Mouse (Mus musculus): ENCODE data around the gene Tspyl2.
A peak's percentile ranks its signal among the peaks of the same experiment; 100 is the strongest.
"Not testable (repeated sequence)": the region's sequence is repeated elsewhere in the genome, so short reads cannot be mapped to it uniquely, and the experiment has no call there.

The Tspyl2 gene

GRCm38 (mm10) chrX:152342358-152342901 lies at the start of gene Tspyl2:
Gene Tspyl2 (minus strand): TSS chrX:152342425.
- DNase-seq (ENCODE audit: low spot score in 2 of 2), result peak; percentile 84 to 90

GRCm38 (mm10) chrX:152368397-152369273 lies 26.4 kb upstream of the Tspyl2 start, which contains the start of gene Gpr173:
Gene Gpr173 (minus strand): TSS chrX:152368704.
- DNase-seq (ENCODE audit: low spot score in 2 of 2), result no peak

- no peak for DNase-seq (ENCODE audit: low spot score in 2 of 2)
Measured at GRCm38 (mm10) chrX:152368054-152368396, 25.8 kb upstream of the Tspyl2 start.

GRCm38 (mm10) chrX:152366418-152366817 lies 24.2 kb upstream of the Tspyl2 start:
- no peak for DNase-seq (ENCODE audit: low spot score in 2 of 2)

GRCm38 (mm10) chrX:152352553-152353153 lies 10.4 kb upstream of the Tspyl2 start:
- DNase-seq (ENCODE audit: low spot score in 2 of 2), result peak in 1 of 2 experiments; percentile 39

DNA sequence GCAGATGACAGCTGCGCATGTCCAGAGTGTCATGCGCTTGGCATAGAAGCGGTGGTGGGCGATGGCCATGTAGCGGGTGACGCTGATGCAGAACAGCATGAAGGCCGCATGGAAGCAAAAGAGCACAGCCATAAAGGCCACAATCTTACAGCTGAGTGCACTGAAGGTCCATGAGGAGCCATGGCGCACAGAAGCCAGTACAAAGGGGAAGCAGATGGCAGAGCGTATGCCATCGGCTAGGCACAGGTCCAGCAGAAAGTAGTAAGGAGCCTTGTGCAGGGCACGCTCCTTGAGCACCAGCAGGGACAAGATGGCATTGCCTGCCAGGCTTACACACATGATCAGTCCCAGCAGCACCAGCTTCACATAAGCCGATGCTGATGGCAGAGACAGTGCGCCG lies 4.8 kb upstream of the Tspyl2 start:
- DNase-seq (ENCODE audit: low spot score in 2 of 2), result no peak

DNA sequence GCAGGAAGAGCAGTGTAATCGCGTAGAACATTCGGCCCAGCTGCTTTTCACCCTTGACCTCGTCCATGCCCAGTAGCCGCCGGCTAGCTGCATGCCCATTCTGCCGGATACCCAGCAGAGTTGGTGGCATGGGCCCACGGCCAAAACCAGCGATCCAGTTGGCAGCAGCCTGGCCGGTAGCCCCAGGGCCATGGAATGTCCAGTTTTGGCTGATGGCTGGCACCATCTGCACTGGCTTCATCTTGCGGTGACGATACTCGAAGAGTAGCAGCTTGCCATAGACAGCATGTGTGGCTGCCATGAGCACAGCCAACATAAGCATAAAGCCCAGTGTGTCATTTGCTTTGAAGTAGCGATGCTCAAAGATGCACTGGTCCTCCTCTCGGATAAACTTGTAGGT lies 4.4 kb upstream of the Tspyl2 start:
- no peak for DNase-seq (ENCODE audit: low spot score in 2 of 2)

DNA sequence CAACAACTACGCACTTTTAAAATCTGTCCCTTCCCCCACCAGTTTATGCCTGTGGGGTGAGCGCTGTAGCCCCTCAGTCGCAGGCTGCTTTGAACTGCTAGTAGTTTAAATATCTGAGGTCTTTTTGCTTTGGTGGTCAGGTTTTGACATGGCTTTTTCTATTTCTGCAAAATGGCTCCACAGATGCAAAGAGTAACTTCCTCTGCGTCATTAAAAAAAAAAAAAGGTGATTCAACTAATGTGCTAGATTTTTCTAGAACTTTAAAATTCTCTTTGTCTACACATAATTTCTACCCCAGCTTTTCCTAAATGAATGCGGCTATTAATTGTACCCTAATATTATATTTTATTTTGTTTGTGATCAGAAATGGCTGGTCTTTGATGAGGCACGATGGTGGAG lies 678 bp upstream of the Tspyl2 start:
- DNase-seq (ENCODE audit: low spot score in 2 of 2), result no peak

DNA sequence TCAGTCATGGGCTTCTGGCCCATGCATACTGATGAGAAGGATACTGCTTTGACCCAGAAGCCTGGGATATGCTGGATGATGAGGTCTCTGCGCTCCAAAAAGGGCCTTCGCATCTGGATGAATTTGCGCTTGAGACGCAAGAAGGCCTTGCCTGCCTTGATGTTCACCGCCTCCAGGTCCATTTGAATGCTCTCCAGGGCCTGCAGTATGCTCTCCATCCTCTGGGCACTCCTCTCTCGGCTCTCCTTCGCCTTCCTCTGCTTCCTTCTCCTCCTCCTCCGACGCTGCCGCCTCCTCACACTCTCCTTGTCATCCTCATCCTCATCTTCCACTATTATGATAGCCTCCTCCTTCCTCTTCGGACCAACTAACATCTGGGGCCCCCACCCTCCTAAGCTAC lies 729 bp downstream of the Tspyl2 start:
- DNase-seq (ENCODE audit: low spot score in 2 of 2), result no peak

DNA sequence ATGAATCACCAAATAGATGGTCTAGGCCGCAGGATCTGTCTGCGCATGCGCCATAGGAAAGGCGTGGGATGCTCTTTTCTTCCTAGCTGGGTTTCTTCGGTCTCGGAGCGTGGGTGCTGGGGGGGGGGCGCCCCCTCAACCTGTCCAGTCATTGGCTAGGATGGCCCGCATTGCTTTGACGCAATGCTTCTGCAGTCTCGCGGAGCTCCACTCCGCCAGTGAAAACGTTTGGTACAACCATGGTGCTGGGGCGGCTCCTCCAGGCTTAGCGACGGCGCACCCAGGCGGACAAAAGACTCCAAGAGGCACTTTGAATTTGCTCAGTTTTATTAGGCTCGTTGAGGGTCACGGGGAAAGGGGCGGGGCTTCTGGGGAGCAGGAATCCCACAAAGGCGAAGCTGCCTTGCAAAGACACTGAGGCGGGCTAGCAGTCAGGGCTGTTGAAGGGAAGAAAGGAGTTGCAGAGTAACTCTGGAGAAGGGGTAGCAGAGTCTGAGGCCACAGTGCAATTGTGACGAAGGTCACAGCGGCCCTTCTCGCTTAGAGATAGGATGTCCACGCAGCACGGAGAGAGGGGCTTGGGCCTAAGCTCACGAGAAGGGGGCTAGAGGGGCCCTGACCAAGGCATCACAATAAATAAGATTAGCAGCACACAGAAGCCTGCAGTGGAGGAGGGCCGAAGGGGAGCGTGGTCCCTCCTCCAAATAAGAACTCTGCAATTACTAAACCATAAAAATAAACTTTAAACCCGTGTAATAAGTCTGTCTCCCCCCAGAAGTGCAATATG lies 5.5 kb downstream of the Tspyl2 start:
- DNase-seq (ENCODE audit: low spot score in 2 of 2), result peak; percentile 58 to 62

- DNase-seq (ENCODE audit: low spot score in 2 of 2), result not testable (repeated sequence)
Measured at GRCm38 (mm10) chrX:152336123-152336522, 6.1 kb downstream of the Tspyl2 start.

- DNase-seq (ENCODE audit: low spot score in 2 of 2), result not testable (repeated sequence)
Measured at GRCm38 (mm10) chrX:152329400-152329799, 12.8 kb downstream of the Tspyl2 start.

DNA sequence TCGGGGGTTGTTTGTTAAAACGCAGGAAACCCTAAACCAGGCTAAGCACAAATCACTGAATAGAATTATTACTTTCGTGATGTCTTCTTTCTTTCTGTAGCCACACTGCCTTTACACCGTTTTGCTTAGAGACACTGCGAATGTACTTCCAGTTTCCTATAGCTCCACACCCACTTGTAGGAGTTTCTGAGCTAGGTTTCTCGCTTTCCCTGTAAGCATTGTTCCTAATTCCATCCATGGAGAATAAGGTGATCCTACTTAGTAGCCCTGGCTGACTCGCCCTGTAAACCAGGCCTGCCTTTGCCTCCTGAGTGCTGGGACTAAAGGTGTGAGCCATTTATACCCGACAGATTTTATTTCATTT lies 14.6 kb downstream of the Tspyl2 start:
- DNase-seq (ENCODE audit: low spot score in 2 of 2), result no peak

- peak; percentile 55 to 67 for DNase-seq (ENCODE audit: low spot score in 2 of 2)
Measured at GRCm38 (mm10) chrX:152326996-152327688, 15.1 kb downstream of the Tspyl2 start, which contains the start of gene Kantr. Gene Kantr (minus strand): TSS chrX:152327495.

DNA sequence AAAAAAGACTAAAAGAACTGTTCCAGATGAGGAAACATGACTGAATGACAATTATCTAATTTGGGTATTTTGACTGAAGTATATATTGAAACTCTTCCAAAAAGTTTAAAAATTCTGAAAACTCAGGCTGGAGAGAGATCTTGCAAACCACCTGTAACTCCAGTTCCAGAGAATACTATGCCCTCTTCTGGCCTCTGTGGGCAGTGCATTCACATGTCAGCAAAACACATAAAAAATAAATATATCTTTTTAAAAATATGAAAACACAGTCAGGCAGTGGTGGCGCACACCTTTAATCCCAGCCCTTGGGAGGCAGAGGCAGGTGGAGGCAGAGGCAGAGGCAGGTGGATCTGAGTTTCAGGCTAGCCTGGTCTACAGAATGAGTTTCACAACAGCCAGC lies 18.6 kb downstream of the Tspyl2 start:
- peak in 1 of 2 experiments; percentile 5 for DNase-seq (ENCODE audit: low spot score in 2 of 2)

DNA sequence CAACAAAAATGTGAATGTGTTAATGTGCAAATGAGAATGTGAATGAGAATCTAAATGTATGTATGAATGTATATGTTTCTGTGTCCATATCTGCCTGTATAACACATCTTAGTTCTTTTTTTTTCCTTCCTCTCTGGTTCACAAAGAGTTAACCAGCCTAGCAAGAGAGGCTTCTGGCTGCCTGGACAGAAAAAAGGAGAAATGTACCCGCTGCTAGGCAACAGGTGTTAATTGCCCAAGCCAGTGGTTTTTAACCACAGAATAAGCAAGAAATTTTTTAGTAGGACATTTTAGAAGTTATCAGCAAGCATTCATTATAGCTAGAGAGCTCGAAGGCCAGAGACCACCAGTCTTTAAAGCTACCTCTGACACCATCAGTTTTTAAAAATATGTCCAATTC lies 19.4 kb downstream of the Tspyl2 start:
- no peak for DNase-seq (ENCODE audit: low spot score in 2 of 2)

DNA sequence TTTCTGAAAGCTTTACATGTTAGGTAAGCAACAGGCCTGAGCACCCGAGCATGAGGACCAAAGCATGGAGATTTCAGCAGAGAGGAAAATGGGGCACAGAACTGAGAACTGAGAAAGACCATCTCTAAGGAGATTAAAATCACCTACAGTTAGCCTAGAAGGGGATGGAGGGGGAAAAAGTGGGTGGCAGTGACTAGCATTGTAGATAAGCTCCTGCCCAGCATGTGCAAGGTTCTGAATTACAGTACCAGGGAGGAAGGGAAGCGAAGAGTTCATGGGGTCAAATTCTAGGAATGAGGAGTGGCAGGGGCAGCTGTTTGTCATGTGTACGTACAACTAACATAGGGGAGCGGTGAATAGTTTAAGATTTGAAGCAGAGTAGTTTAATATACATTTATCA lies 21.7 kb downstream of the Tspyl2 start:
- no peak for DNase-seq (ENCODE audit: low spot score in 2 of 2)

DNA sequence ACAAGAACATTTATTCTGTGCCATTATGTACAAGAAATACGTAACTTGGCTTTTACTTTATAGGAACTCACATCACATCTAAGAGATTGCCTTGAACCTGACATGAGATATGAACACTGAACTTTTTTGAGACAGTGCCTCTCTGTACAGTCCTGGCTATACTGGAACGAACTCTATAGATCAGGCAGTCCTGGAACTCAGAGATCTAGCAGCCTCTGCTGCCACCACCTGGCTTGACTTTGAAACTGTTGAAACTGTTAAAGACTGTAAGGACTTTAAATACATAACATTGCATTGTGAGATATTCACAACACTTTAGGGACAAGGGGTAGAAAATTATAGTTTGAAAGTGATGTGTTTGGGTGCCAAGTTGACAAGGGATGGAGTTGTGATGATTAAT lies 34.3 kb downstream of the Tspyl2 start:
- peak in 1 of 2 experiments; percentile 5 for DNase-seq (ENCODE audit: low spot score in 2 of 2)

DNA sequence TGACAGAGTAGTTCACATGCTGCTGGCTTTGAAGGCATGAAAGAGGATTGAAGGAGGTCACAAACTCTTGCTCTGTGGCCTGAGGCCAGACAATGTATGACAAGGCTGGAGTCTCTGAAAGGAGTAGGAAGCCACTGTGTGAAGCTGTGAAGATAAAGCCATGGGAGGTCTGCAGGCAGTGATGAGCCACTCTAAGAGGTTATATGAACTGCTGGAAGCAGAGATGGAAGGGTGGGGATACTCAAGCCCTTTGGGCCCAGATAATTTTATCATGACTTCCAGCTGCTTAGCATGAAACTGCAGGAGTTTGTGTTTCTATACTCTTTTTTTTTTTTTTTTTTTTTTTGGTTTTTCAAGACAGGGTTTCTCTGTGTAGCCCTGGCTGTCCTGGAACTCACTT lies 34.9 kb downstream of the Tspyl2 start:
- no peak for DNase-seq (ENCODE audit: low spot score in 2 of 2)

GRCm38 (mm10) chrX:152306224-152306623 lies 36.0 kb downstream of the Tspyl2 start:
- DNase-seq (ENCODE audit: low spot score in 2 of 2), result no peak

GRCm38 (mm10) chrX:152287026-152287425 lies 55.2 kb downstream of the Tspyl2 start:
- DNase-seq (ENCODE audit: low spot score in 2 of 2), result not testable (repeated sequence)

All from thymus, postnatal 10 days (tissue).